In genomic region chr13:23423286-23424051, GRCm38 (mm10) we compare ENCODE assay signal across 8 mouse cellular contexts. TPM values are rescaled to one million over a fixed set of nuclear protein-coding genes. Genes with fewer than 3 reads are reported as not detected.
DNase-seq lines count a peak whose midpoint lies in the region; ATAC-seq and TF ChIP-seq lines count a peak whose summit lies in the region.

Gene Abt1, minus strand, starts transcription at chr13:23423866.

- H3K9ac ChIP-seq in embryonic facial prominence, embryonic 14.5 days (ENCODE audit: low read depth, low read length), result peak within 1 kb of the TSS; percentile 91

- no peak; the same call in 1 of the 2 replicates for TF ChIP-seq POLR2A in bone marrow, adult 2 months (IDR thresholded peaks at IDR 0.05; ENCODE audit: borderline replicate concordance, control insufficient read depth, low read depth, low read length)

- H3K4me2 ChIP-seq in embryonic facial prominence, embryonic 14.5 days (ENCODE audit: low read depth, low read length), result peak within 1 kb of the TSS; percentile 85

- H3K4me1 ChIP-seq in bone marrow, adult 2 months (ENCODE audit: control insufficient read depth, insufficient read depth, low read length), result no peaks in the 10 kb centered on the region
- peaks cover 6% of the 10 kb centered on the region; the same call in 1 of the 2 replicates for H3K4me1 ChIP-seq in embryonic facial prominence, embryonic 14.5 days (ENCODE audit: control insufficient read depth, insufficient read depth, low read length)

- peak within 1 kb of the TSS; percentile 74 for H3K27ac ChIP-seq in bone marrow, adult 2 months (ENCODE audit: control insufficient read depth, insufficient read depth, low read depth, low read length, poor library complexity)
- H3K27ac ChIP-seq in embryonic facial prominence, embryonic 14.5 days (replicated peaks; ENCODE audit: low read depth, low read length), result peak within 1 kb of the TSS; percentile 78

- no peaks in the 10 kb centered on the region for H3K9me3 ChIP-seq in embryonic facial prominence, embryonic 14.5 days (ENCODE audit: control insufficient read depth, low read length)

- peak; percentile 95 for DNase-seq in A20 (ENCODE audit: low read depth, low spot score)
- peak; percentile 96 for DNase-seq in embryonic facial prominence, embryonic 14.5 days (ENCODE audit: low spot score)
- peak; percentile 85 to 88 for DNase-seq in heart, adult 9 months (ENCODE audit: low spot score in 2 of 2)
- DNase-seq in kidney, adult 9 months, result peak; percentile 93
- peak; percentile 93 for DNase-seq in liver
- DNase-seq in monocyte, adult 2 months (ENCODE audit: low read depth in 1 of 2, low spot score in 2 of 2), result peak; percentile 81 to 88
- peak; percentile 81 to 92 for DNase-seq in spleen, postnatal 14 days (ENCODE audit: low spot score in 2 of 2)

- H3K27me3 ChIP-seq in embryonic facial prominence, embryonic 14.5 days (replicated peaks; ENCODE audit: control insufficient read depth, insufficient read depth, low read length), result no peaks in the 10 kb centered on the region

- H3K4me3 ChIP-seq in bone marrow, adult 2 months (replicated peaks; ENCODE audit: control insufficient read depth, low read depth, low read length), result peak within 1 kb of the TSS; percentile 97
- H3K4me3 ChIP-seq in embryonic facial prominence, embryonic 14.5 days (ENCODE audit: low read depth, low read length), result peak within 1 kb of the TSS; percentile 98

- TF ChIP-seq CTCF in bone marrow, adult 2 months (IDR thresholded peaks at IDR 0.05; ENCODE audit: control insufficient read depth, insufficient read depth, low read length), result peak; percentile 11; the same call in 1 of the 2 replicates

- peaks cover 36% of the 10 kb centered on the region for H3K36me3 ChIP-seq in embryonic facial prominence, embryonic 14.5 days (ENCODE audit: control insufficient read depth, insufficient read depth, low read length)

- WGBS in bone marrow, adult 2 months, result 1% methylated on average over 48 of the region's 48 CpGs
- under 1% methylated on average over 48 of the region's 48 CpGs for WGBS in embryonic facial prominence, embryonic 14.5 days

- ATAC-seq in embryonic facial prominence, embryonic 14.5 days (ENCODE audit: low read depth), result peak; percentile 83

RNA-seq across cellular contexts. Expression of gene Abt1, which starts in this region (rescaled TPM):
- 8.5 and 10.4 TPM in 2 replicates for polyA plus RNA-seq in bone marrow, adult 2 months (2011; ENCODE audit: insufficient read depth, insufficient read length, low replicate concordance, missing spikeins)
- 10.3 and 11.6 TPM in 2 replicates for polyA plus RNA-seq in embryonic facial prominence, embryonic 14.5 days (2014; fragmentation: Nextera tagmentation; extraction: Ambion mirVana)

Comparison
In these comparisons a context has a peak if more than half of its experiments do, and no peak if none do; other contexts are left out.
1. Peak in every context shown above with its lines: DNase-seq, ATAC-seq, H3K4me3 ChIP-seq and H3K27ac ChIP-seq.